Mouse (Mus musculus) liver, adult 2 months (tissue): ENCODE data around the gene Tubg2.

ENCODE experiments used
- CTCF ChIP-seq: fragments of 200-500 bp; IDR thresholded peaks from 2 replicates; pipeline ENCODE4 v1.5.1; 2011; ENCODE audit warnings: low read depth, low read length, control low read depth
- POLR2A ChIP-seq: fragments of 200-500 bp; IDR thresholded peaks from 2 replicates; pipeline ENCODE4 v1.6.1; 2011; ENCODE audit warnings: low read length, control low read depth; ENCODE audit not compliant: insufficient read depth; ENCODE audit errors: extremely low read depth

DNA sequence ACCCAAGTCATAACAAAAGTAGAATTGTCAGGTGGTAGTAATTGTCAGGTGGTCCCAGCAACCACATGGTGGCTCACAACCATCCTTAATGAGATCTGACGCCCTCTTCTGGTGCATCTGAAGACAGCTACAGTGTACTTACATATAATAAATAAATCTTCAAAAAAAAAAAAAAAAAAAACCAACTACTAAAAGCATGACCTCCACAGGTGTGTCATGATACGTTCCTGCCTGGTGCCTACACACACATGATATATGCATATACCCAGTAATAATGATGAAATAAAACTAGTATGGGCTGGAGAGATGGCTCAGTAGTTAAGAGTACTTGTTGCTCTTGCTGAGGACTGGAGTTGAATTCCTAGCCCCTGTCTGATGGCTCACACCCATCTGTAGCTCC, 4.6 kb upstream of the Tubg2 start:
- TF ChIP-seq CTCF (no peak), POLR2A (no peak)
